Mouse (Mus musculus) CD4-positive, CD25-positive, alpha-beta regulatory T cell, adult 2 months (primary cell): ENCODE results near the gene Tma7.

Experiments
- DNase-seq: peaks from one replicate; pipeline ENCODE4 v3.0.0-alpha.2; 2012; ENCODE audit warnings: low read depth, low spot score

Tma7 gene

DNA sequence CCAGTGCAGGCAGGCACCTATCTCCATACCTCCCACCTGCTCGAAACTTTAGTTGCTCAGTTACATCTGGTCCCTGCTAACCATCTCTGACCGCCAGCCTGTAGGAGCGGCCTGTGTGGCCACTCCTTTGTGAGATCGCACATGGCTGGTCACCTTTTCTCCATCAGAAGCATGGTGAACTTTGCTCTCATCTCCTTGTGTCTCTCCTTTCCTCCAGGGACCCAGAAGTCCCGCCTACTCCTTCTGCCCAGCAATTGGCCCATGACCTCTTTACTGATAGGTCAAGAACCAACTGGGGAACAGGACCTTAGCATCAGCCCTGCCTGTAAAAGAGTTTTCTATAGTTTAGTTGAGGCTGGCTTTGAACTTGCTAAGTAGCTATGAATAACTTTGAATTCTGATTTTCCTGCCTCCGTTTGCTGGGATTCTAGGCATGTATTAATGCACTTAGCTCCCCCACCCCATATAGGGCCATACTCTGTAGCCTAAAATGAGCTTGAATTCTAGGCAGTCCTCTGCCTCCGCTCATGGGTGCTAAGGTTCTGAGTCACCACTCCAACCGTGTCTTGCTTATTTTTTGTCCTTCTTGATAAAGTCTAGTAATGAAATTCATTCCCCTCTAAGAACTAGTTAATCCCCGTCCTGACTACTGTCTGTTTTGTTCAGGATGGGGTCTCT, 32.3 kb downstream of the Tma7 start:
- peak; percentile 75 for DNase-seq

DNA sequence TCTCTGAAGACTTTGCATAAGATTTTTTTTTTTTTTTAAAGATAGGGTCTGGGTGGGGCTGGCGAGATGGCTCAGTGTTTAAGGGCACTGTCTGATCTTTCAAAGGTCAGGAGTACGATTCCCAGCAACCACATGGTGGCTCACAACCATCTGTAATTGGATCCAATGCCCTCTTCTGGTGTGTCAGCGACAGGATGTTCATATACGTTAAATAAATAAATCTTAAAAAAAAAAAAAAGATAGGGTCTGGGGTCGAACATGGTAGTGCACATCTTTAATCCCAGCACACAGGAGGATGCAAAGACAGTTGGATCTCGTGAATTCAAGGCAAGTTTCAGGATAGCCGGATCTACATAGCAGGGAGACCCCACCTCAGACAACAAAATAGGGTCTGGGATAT, 33.1 kb downstream of the Tma7 start:
- DNase-seq = peak; percentile 15

DNA sequence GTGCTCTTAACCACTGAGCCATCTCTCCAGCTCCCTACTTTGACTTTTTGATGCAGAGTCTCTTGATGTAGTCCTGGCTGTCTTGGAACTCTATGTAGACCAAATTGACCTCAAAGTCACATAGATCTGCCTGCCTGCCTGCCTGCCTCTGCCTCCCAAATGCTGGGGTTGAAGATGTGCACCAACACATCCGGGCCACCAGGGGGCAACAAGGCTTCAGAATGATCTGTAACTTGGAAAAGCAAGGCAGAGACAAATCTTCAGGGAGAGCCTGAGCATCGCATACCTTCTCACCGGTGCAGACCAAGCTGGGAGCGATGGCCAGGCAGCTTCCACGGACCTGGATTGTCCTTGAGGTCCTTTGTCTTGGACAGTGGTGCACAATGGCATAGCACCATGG, 36.1 kb downstream of the Tma7 start:
- DNase-seq = peak; percentile 90

DNA sequence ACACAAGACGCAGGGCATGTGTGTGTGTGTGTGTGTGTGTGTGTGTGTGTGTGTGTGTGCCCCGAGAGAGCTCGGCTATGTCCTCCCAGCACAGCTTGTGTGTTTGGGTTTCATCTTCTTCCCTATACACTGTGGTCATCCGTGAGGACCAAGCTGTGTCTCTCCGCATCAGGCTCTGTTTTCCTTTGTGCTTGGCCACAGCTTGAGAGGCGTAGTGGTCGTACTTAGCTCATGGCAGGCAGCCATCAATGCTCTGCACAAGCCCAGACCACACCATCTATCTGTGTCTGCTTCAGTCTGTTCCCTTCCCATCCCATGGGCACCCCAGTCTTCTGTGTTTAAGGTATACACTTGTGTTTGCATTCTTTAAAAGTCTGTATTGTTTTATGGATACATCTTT, 41.0 kb downstream of the Tma7 start:
- no peak for DNase-seq

DNA sequence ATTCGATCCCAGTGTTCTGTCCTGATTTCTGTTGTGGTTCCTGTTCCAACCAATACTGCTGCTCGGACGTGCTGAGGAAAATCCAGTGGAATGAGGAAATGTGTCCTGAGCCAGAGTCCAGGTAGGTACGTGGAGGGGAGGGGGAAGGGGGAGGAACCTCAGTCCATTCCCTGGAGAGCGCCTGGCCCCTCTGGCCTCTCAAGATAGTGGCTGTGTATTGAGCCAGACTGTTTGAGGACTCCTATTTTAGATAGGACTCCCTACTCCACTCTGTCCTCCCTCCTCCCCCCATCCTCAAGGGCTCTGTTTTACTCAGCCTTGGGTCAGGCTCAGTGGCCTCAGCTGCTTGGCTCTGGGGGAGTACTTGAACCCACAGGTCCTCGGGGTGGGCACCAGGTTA, 41.5 kb downstream of the Tma7 start:
- DNase-seq = no peak

DNA sequence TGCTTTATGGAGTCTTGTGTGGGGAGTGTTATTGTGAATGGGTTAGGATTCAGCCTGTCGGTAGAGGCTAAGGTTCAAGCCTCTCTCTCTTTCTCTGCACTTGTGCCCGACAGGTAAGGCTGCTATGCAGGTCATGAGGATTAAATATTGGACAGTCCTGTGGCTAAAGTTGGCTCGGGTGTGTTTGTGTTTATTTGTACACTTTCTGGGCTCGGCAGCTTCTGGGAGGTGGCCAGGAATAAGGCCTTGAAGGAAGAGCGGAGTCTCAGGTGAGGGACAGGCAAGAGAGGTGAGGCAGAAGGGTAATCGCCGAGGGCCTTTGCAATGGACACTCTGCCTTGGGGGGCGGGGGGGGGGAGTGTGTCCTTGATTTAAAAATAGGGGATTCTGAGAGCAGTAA, 42.2 kb downstream of the Tma7 start:
- no peak for DNase-seq

DNA sequence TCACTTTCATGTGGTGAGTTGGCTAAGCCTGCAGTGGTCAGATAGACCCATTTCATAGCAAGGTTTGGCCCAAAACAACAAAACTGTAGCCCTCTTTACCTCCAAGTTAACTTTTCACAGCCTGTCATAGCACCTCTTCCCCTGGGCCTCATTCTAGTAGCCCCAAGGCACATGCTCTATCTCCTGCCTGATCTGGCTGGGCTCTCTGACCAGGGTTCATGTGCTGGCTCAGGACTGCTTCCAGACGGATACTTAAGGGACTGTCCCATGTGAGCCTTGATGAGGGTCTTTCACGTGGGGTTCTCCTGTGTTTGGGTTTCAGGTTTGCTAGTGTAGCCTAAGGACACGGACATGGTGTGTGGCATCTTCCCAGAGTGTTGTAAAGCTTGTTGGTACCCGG, 42.7 kb downstream of the Tma7 start:
- no peak for DNase-seq

DNA sequence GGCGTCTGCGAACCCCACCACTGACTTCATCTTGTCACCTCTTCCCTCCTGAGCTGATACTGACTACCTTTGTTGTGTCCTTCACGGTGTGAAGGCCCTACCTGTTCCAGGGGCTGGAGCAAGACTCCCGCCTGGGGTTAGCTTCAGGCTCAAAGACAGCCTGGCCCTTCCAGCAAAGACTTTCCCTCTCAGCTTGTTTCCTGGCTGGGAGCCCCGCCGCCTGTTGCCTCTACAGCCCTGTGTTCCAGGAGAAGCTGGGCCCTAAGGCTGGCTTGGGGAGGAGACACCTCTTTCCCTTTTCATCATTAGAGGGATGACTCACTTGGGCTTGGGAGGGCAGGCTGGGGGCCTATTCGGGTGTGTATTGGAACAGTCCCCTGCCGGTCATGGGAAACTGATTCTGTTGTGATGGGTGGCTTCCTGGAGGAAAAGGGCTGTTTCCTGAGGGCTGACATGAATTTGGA, 43.5 kb downstream of the Tma7 start:
- peak; percentile 19 for DNase-seq

DNA sequence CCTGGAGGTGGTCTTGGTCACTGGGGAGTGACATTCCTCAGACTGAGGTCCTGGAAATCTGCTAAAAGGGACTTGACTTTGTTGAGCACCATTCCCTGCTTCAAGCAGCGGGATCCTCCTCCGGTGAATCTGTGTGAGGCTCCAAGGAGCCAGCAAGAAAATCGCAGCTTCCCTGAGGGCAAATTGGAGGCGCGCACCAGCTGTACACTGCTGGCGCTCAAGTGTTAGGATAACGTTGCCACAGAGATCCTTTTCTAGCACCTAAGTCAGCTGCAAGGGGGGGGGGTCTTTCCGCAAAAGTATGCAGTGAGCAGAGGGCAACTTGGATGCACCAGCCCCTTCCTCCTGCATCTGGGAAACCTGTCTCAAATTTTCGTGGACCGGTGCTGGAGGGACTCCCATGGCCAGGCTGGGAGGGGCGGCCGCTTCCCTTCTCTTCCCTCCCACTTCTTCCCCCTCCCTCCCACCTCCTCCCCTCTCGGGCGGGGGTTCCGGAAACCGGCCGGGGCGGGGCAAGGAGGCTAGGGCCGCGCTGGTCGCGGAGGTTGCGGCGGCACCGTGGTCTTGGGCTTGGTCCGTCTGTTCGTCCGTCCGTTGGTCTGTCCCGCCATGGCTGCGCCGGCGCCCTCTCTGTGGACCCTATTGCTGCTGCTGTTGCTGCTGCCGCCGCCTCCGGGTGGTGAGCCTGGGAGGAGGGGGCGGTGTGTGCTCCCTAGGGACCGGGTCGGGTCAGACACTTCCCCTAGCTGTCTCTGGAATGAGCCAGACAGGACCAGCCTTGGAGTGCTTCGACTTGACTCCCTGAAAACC, 44.1 kb downstream of the Tma7 start, which contains the start of gene Shisa5:
Gene Shisa5, plus strand, starts transcription at position 480 of the 810 bp plus-strand sequence.
- DNase-seq = peak; percentile 74

DNA sequence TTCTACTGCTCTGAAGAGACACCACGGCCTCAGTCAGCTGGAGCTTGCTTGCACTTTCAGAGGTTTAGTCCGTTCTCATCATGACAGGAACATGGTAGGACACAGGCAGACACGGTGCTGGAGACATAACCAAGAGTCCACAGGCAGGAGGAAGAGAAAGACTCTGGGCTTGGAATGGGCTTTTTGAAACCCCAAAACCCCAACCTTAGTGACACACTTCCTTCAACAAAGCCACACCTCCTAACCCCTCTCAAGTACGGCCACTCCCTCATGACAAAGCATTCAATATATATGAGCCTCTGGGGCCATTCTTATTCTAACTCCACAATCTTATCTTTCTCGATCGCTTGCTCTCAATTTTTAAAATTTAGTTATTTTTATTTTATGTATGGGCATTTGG, 50.0 kb downstream of the Tma7 start:
- no peak for DNase-seq

DNA sequence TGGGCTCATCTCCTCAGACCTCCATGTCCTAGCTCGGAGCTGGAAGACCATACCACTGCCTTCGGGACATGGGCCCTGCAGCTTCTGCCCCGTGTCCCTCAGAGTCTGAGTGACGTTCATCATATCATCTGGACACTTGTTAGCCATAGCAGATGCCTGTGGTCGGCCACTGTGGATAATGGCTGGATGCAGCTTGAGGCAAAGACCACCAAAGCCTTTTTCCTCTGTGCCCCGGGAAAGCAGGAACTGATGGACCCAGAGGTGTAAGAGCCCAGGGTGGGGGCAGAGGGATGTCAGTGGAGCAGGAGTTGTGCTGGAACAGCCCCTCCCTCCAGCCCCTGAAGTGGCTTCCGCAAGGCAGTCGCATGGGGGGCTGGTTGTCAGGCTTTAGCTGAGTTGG, 50.7 kb downstream of the Tma7 start:
- DNase-seq = no peak

DNA sequence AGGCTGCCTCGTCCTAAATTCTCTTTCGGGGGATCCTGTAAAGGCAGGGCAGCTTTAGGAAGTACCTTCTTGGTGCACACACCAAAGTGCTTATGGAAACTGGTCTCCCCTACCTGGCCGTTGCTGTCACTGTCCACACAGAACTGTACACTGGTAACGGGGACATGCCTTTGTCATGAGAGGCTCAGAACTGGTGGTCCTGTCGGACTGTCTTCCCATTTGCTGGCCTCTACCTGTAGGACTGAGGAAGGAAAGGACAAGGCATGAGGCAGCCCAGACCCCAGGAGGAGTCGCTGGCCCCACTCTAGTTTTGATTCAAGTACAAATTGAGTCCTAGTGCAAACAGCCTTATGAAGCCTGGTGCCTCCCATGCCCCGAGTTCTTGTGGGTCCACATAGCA, 51.4 kb downstream of the Tma7 start:
- DNase-seq = no peak

DNA sequence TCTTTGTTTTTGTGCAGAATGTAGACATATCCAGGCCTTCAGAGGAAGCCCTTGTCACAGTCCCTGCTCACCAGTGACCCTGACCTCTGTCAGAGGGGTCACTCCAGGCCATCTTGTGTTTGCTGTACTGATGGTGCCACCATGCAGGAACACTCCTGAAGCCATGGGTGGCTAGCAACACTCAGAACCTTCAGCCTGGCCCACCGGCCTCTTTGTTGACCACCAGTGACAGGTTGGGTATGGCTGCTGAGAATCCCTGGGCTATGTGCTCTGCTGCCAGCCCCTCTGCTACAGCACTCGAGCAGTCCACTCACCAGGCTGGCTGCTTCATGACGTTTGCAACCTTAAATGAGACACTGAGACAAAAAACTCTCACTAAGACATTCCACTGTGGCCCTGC, 52.1 kb downstream of the Tma7 start:
- DNase-seq = no peak

DNA sequence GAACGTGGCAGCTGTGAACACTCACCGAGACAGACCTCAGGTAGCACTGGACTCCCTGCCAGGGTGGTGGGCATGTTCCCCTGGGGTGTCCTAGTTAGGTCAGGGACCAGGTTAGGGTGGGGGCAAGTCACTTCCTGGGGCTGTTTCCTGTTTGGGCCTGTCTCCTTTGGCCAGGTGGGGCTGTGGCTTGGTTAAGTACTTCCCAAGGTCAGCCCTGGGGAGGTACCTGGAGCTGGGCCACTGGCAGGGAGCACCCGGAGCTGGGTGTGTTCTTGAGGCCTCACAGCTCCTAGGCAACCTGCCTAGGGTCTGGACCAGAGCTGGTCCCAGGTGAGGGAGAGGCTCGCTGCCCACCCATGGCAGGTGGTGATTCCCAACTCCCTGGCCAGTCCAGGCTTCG, 53.5 kb downstream of the Tma7 start:
- DNase-seq = no peak

DNA sequence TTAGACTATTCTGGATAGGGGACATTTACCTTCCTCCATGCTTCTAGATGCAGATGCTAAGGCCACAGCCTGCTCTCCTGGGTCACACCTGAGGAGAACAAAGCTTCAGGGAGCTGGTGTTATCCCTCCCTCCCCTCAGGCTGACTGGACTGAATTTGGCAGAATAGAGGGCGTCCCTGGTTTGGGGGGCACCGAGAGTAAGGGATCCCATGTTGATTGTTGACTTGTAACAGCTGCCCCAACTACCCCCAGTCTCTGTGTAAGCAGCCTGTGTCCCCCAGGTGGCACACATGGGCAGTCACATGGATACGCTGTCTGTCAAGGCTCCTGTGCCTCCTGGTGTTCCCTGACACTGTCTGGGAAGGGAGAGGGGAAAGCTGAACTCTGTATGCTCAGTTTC, 54.0 kb downstream of the Tma7 start:
- DNase-seq = no peak

DNA sequence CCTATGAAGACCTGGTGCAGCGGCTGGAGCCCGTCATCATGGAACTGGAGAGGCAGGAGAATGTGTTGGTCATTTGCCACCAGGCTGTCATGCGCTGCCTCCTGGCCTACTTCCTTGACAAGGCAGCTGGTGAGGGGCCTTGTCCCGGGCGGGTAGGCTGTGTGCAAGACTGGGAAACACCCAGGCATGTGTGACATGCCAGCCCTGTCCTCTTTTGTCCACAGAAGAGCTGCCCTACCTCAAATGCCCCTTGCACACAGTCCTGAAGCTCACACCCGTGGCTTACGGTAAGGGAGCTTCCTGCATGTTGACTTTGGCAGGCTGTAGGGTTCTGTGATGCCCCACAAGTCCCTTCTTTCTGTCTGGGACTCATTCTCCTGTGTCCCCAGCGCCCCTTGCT, 54.9 kb downstream of the Tma7 start:
- DNase-seq = no peak
